Mouse (Mus musculus): ENCODE measurements around the gene Kcnk5. TPM values are rescaled to one million over a fixed set of nuclear protein-coding genes. Genes with fewer than 3 reads are reported as not detected.

Kcnk5 gene
- polyA plus RNA-seq, 1 experiment from 2014 or later = 3.5 TPM

DNA sequence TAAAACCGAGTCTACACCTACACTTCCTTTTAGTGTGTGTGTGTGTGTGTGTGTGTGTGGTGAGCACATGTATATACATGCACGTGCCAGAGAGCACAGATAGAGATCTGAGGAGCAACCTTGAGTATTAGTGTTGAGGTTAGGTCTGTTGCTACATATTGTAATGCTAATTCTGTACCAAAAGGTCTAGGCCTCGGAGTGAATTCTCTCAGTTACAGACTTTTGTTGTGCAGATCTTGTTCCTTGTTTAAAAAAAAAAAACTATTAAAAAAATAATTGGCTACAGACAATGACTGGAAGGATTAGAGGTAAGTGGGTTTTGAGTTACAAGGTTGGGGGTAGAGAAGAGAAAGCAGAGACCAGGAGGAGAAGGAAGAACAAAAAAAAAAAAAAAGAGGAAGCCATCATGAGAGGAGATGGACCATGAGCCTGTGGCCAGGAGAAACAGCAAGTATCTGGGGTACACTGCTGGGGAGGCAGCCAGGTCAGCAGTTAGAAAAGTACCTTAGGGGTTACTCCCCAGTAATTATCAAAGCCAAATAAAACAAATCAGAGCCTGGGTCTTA lies 35.8 kb upstream of the Kcnk5 start:
- Histone ChIP-seq H3K36me3 (no peaks in the 10 kb centered on the region), H3K4me3 (no peak overlapping the region), H3K9ac (no peak overlapping the region), H3K9me3 (replicated peaks) (no peaks in the 10 kb centered on the region), H3K27ac (ENCODE audit: poor library complexity, severe bottlenecking) (no peak overlapping the region), H3K27me3 (replicated peaks) (no peaks in the 10 kb centered on the region), H3K4me2 (no peak overlapping the region), H3K4me1 (replicated peaks) (no peaks in the 10 kb centered on the region; the same call in 1 of the 2 replicates)
- no peak for ATAC-seq (ENCODE audit: insufficient number of reproducible peaks, low FRiP score)
- WGBS = 53% methylated on average over 3 of the region's 3 CpGs

DNA sequence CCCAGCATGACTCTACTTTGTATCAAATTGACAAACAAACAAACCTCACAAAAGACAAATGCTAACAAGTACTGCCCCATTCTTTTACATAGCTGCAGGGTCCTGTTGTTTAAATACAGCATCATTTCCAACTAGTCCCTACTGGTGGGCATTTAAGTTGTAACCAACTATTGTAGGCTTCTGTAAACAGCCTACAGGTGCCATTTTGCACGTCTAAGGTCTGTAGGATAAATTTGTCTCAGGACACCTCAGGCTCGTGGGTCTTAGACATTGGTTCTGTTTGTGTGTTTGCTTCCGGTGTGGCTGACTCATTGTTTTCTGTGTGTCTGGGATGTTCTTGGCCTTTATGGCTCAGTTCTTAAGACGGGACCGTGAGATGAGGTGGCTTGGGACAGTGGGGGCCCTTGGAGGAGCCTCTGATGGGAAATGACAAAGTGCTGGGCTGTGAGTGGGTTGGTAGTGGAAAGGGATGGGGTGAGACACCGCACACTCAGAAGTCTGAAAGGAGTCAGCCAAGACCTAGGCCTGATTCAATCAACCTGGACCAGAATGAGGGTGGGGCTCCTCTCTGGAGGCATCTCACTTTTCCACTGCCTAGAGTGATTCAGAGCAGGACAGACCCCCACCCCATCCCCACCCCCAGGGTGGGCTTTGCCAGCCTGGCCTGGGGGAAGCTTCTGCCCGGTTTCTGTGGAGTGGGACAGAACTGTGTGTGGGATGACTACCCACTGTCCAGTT lies 35.1 kb upstream of the Kcnk5 start:
- H3K4me3 ChIP-seq = no peak overlapping the region
- no peak overlapping the region for H3K4me2 ChIP-seq
- no peaks in the 10 kb centered on the region for H3K27me3 ChIP-seq (replicated peaks)
- no peaks in the 10 kb centered on the region; the same call in 1 of the 2 replicates for H3K4me1 ChIP-seq (replicated peaks)
- H3K27ac ChIP-seq (ENCODE audit: poor library complexity, severe bottlenecking) = no peak overlapping the region
- H3K9me3 ChIP-seq (replicated peaks) = no peaks in the 10 kb centered on the region
- no peaks in the 10 kb centered on the region for H3K36me3 ChIP-seq
- H3K9ac ChIP-seq = no peak overlapping the region
- WGBS = 74% methylated on average over 7 of the region's 7 CpGs
- no peak for ATAC-seq (ENCODE audit: insufficient number of reproducible peaks, low FRiP score)

GRCm38 (mm10) chr14:20215826-20216225 lies 34.2 kb upstream of the Kcnk5 start:
- Histone ChIP-seq H3K27ac (ENCODE audit: poor library complexity, severe bottlenecking) (no peak overlapping the region), H3K27me3 (replicated peaks) (no peaks in the 10 kb centered on the region), H3K4me3 (no peak overlapping the region), H3K4me1 (replicated peaks) (no peaks in the 10 kb centered on the region; the same call in 1 of the 2 replicates), H3K9me3 (replicated peaks) (no peaks in the 10 kb centered on the region), H3K4me2 (no peak overlapping the region), H3K36me3 (no peaks in the 10 kb centered on the region), H3K9ac (no peak overlapping the region)
- WGBS = 27% methylated on average over 5 of the region's 5 CpGs
- ATAC-seq (ENCODE audit: insufficient number of reproducible peaks, low FRiP score) = no peak

DNA sequence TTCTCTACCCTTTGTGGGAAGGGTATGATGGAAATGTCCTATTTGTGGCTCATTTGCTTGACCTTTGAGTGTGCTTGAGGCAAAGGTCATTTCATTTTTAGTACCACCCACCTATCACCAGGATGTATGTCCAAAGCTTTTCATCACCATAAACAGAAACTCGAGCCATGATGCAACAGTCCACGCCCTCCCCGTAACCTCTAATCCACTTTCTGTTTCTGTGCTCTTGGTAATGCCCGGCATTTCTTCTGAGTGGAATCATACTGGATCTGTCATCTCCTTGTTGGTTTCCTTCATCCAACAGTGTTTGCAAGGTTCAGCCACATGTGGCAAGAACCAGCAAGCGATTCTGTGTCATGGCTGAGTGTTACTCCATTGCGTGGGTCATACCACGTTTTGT lies 32.5 kb upstream of the Kcnk5 start:
- no peaks in the 10 kb centered on the region for H3K36me3 ChIP-seq
- peaks cover 3% of the 10 kb centered on the region; the same call in 1 of the 2 replicates for H3K4me1 ChIP-seq (replicated peaks)
- H3K4me3 ChIP-seq = no peak overlapping the region
- H3K27ac ChIP-seq (ENCODE audit: poor library complexity, severe bottlenecking) = no peak overlapping the region
- H3K9me3 ChIP-seq (replicated peaks) = no peaks in the 10 kb centered on the region
- no peak overlapping the region for H3K9ac ChIP-seq
- WGBS = 76% methylated on average over 7 of the region's 7 CpGs
- no peaks in the 10 kb centered on the region for H3K27me3 ChIP-seq (replicated peaks)
- no peak for ATAC-seq (ENCODE audit: insufficient number of reproducible peaks, low FRiP score)
- no peak overlapping the region for H3K4me2 ChIP-seq

DNA sequence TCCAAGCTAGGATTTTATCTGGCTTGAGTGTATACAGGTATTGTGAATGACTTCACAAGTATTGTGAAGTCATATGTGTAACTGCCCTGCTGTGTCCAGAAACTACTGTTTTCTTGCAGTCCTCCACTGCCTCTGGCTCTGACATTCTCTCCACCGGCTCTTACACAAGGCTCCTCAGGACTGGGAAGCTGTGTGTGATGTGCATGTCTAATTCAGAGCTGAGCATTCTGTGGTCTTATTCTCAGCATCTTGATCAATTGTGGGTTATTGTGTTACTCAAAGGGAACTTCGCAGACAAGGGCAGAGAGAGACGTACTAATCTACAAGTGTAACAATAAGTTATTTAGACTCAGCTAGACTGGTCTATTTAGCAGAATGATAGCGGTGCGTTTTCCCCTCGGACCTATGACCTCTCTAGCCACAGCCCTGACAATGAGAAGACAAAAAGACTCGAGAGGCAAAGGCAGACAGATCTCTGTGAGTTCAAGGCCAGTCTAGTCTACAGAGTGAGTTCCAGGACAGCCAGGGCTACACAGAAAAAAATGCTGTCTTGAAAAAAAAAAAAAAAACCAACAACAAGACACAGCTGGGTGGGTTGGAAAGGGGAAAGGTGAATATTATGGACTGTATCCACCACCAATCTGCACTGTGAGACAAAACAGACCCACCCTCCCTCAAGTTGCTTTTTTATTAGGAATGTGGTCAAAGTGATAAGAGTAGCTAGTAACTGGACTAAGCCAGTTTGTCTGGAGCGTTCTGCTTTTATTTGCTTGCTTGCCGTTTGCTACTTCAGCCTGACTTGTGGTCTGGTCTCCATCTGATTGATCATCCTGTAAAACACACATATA lies 30.4 kb upstream of the Kcnk5 start:
- ATAC-seq (ENCODE audit: insufficient number of reproducible peaks, low FRiP score) = no peak
- no peaks in the 10 kb centered on the region for H3K27me3 ChIP-seq (replicated peaks)
- 50% methylated on average over 9 of the region's 9 CpGs for WGBS

DNA sequence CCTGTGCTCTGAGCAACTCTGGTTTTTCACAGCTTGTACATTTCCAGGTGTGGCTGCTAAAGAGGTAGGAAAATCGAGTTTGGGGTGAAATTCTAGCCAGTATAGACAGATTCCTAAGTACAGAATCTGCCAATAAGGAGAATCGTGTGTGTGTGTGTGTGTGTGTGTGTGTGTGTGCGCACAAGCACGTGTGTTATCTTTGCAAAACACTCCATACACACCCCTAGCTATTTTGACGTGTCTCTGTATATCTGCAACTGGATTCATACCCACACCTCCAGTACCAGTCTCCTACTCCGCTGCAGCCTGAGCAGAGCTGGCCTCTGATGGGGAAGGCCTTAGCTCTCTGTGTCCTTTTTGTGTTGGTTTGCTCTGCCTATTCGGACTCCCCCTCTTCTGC lies 28.3 kb upstream of the Kcnk5 start:
- Histone ChIP-seq H3K27me3 (replicated peaks) (no peaks in the 10 kb centered on the region), H3K4me2 (no peak overlapping the region), H3K9me3 (replicated peaks) (no peaks in the 10 kb centered on the region), H3K4me3 (no peak overlapping the region), H3K36me3 (no peaks in the 10 kb centered on the region), H3K27ac (ENCODE audit: poor library complexity, severe bottlenecking) (no peak overlapping the region), H3K4me1 (replicated peaks) (peaks cover 10% of the 10 kb centered on the region; the same call in 1 of the 2 replicates), H3K9ac (no peak overlapping the region)
- ATAC-seq (ENCODE audit: insufficient number of reproducible peaks, low FRiP score) = no peak
- 67% methylated on average over 7 of the region's 7 CpGs for WGBS

More for the DNA sequence above, 30.4 kb upstream of the Kcnk5 start:
- Histone ChIP-seq H3K36me3 (no peaks in the 10 kb centered on the region), H3K9ac (no peak overlapping the region), H3K4me1 (replicated peaks) (peaks cover 10% of the 10 kb centered on the region; the same call in 1 of the 2 replicates), H3K4me2 (no peak overlapping the region), H3K27ac (ENCODE audit: poor library complexity, severe bottlenecking) (no peak overlapping the region), H3K4me3 (no peak overlapping the region), H3K9me3 (replicated peaks) (no peaks in the 10 kb centered on the region)

DNA sequence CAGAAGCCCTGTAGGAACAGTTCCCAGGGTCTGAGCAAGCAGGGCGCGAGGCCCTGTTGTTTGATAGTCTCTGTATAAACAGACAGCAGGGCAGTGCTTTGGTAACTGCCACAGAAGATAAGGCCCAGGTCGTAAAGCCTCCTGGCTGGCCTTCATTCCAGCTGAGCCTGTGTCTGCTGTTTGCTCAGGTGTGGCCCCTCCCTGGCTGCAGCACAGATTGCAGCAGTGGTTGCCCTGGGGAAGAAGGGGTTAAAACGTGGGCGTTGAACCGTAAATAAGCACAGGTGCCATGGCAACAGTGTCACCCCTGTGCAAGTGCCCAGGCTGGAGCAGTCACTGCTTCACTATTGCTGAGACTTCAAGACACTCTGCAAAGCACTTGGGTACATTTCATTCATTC lies 26.8 kb upstream of the Kcnk5 start:
- Histone ChIP-seq H3K4me3 (no peak overlapping the region), H3K4me2 (no peak overlapping the region), H3K27me3 (replicated peaks) (no peaks in the 10 kb centered on the region), H3K9me3 (replicated peaks) (no peaks in the 10 kb centered on the region), H3K4me1 (replicated peaks) (peaks cover 10% of the 10 kb centered on the region), H3K36me3 (no peaks in the 10 kb centered on the region), H3K9ac (no peak overlapping the region), H3K27ac (ENCODE audit: poor library complexity, severe bottlenecking) (no peak overlapping the region)
- WGBS = 10% methylated on average over 6 of the region's 6 CpGs
- ATAC-seq (ENCODE audit: insufficient number of reproducible peaks, low FRiP score) = no peak

GRCm38 (mm10) chr14:20205747-20206146 lies 24.1 kb upstream of the Kcnk5 start:
- H3K36me3 ChIP-seq = no peaks in the 10 kb centered on the region
- no peaks in the 10 kb centered on the region for H3K9me3 ChIP-seq (replicated peaks)
- H3K27me3 ChIP-seq (replicated peaks) = no peaks in the 10 kb centered on the region
- 82% methylated on average over 4 of the region's 4 CpGs for WGBS
- H3K9ac ChIP-seq = no peak overlapping the region
- H3K27ac ChIP-seq (ENCODE audit: poor library complexity, severe bottlenecking) = no peak overlapping the region
- no peak overlapping the region for H3K4me3 ChIP-seq
- no peak for ATAC-seq (ENCODE audit: insufficient number of reproducible peaks, low FRiP score)
- H3K4me2 ChIP-seq = no peak overlapping the region
- H3K4me1 ChIP-seq (replicated peaks) = peaks cover 10% of the 10 kb centered on the region

DNA sequence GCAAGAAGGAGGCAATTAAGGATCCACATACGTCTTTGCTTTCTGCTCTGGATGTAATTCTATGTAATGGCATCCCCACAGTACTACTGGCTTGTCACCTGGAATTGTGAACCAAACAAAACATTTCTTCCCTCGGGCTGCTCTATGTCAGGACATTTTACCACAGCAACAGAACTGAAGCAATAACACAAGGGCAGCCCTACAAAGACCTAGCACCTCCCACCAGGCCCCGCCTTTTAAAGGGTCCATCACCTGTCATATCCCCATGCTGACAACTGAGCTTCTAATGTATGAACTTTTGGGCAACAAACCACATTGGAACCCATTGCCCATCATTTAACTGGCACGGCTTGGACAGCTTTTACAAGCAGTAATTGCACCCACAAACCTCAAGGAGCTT lies 21.7 kb upstream of the Kcnk5 start:
- no peak overlapping the region for H3K4me3 ChIP-seq
- no peaks in the 10 kb centered on the region for H3K36me3 ChIP-seq
- H3K4me1 ChIP-seq (replicated peaks) = peaks cover 4% of the 10 kb centered on the region
- H3K27ac ChIP-seq (ENCODE audit: poor library complexity, severe bottlenecking) = no peak overlapping the region
- 69% methylated on average over 4 of the region's 4 CpGs for WGBS
- H3K9ac ChIP-seq = no peak overlapping the region
- no peak for ATAC-seq (ENCODE audit: insufficient number of reproducible peaks, low FRiP score)
- no peaks in the 10 kb centered on the region for H3K27me3 ChIP-seq (replicated peaks)
- H3K9me3 ChIP-seq (replicated peaks) = no peaks in the 10 kb centered on the region
- no peak overlapping the region for H3K4me2 ChIP-seq

- no peaks in the 10 kb centered on the region for H3K36me3 ChIP-seq
- no peak overlapping the region for H3K27ac ChIP-seq (ENCODE audit: poor library complexity, severe bottlenecking)
- no peak overlapping the region for H3K4me2 ChIP-seq
- no peaks in the 10 kb centered on the region for H3K9me3 ChIP-seq (replicated peaks)
- H3K4me3 ChIP-seq = no peak overlapping the region
- 87% methylated on average over 5 of the region's 5 CpGs for WGBS
- H3K9ac ChIP-seq = no peak overlapping the region
- ATAC-seq (ENCODE audit: insufficient number of reproducible peaks, low FRiP score) = no peak
- H3K4me1 ChIP-seq (replicated peaks) = no peaks in the 10 kb centered on the region; the same call in 1 of the 2 replicates
- no peaks in the 10 kb centered on the region for H3K27me3 ChIP-seq (replicated peaks)
Observed at GRCm38 (mm10) chr14:20202655-20203181, 21.1 kb upstream of the Kcnk5 start.
